Mouse (Mus musculus): ENCODE results near the gene Ddx49.

The Ddx49 gene

DNA sequence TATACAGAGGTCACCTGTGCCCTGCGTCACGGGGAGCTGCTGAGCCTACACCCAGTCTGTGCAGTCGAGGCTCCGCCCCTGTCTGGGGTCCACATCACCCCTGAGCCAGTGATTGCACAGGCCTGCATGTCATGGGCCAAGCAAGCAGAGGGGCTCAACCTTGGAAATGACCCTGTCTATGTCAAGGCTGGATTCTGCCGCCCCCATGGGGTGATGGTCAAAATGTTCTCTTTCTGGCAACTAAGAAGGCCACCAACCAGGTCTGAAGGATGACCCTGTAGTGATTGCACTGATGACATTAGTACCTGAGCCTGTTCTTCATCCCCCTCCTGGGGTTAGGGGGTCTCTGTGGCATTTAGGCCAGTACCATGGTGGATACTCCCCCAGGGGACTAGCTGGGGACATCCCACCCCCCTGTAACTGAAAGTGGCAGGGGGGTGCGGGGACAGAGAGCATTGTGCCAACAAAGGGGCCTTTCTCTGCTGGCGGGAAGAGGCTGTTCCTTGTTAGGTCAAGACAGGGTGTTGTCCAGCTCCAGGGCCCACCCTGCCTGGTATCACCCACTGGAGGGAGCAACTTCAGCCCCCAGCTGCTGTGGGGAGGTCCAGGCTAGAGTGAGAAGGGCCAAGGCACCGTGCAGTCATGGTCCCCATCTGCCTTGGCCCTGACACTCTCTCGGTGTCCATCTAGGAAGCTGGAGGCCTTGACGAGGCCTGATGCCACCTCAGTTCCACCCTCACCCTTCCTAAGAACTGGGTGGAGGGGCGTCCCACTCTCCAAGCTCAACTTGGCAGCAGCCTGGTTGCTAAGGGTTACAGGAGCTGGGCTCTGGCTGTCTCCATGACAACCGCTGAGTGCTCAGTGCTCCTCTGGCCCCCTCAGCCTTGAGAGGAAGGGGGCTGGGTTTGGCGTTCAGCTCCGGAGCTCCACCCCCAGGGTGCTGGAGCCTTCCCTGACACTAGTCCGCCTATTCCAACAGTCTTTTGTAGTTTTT lies 14.5 kb upstream of the Ddx49 start:
- peak; percentile 88 for DNase-seq

DNA sequence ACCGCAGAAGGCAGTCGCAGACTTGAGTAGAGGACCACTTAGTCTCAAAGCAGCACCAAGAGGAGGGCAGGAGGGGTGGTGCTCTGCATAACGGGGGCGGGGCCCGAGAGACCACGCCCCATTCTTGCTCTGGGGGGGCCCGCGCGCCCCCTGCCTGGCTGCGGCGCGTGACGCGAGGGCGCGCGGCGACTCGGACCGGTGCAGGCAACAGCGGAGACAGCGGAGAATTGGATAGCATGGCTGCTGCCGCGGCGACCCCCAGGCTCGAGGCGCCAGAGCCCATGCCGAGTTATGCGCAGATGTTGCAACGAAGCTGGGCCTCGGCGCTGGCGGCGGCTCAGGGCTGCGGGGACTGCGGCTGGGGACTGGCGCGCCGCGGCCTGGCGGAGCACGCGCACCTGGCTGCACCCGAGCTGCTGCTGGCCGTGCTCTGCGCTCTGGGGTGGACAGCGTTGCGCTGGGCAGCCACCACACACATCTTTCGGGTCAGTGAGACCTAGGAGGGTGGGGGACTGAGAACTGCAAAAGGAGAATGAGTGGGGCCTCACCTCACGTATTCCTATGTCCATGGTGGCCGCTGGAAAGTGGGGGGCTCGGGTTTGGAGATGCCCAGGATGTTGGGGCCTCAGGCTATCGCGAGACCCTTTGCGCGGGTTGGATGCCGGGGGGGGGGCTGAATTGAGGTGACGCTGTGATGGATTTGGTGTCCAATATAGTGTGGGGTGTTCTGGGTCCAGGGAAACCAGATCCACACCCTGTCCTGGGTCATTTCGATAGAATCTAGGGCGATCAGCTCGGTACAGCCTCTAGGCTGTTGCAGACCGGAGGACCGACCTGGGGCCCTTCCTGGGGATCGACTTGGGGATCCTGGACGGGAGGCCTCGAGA lies 13.6 kb upstream of the Ddx49 start, which contains the start of gene Cers1:
Gene Cers1 (plus strand): TSS at position 152 of the 887 bp plus-strand sequence.
- DNase-seq, result peak; percentile 80

DNA sequence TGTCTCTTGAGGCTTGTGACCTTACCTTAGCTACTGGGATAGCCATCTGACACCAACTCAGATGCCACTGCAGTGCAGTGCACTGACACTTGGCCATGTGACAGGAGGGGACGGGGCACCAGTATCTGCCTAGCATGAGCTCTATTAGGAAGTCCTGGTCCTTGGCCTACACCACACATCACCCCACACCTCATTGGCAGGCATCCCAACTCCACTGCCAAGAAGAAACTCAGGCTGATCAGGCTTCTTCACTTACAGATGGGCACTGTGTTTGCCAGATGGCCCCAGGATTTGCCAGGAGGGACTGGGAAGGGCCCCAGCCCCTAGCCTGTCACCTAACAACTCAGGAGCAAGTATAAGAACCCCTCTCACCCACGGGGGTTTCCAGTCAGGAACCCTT lies 11.1 kb upstream of the Ddx49 start:
- DNase-seq, result no peak

DNA sequence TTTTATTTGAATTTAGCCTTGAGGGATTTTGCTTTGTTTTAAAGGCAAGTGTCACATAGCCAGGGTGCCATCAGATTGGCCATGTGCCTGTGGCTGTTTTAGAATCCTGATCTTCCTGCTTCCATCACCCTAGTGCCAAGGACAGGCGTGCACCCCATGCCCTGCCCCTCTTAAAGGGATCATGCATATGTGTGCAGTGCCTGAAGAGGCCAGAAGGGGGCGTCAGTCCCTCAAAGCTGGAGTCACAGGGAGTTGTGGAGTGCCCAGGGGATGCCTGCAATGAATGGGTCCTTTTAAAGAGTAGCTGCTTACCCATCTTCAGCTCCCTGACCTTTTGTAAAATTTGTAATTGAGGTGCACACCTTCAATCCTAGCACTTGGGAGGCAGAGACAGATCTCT lies 7.0 kb upstream of the Ddx49 start:
- DNase-seq, result peak; percentile 48

- no peak for DNase-seq
These were observed 612 bp upstream of the Ddx49 start for GRCm38 (mm10) chr8:70302901-70303300.

- no peak for DNase-seq
These were observed 1.4 kb downstream of the Ddx49 start for GRCm38 (mm10) chr8:70300881-70301280.

DNA sequence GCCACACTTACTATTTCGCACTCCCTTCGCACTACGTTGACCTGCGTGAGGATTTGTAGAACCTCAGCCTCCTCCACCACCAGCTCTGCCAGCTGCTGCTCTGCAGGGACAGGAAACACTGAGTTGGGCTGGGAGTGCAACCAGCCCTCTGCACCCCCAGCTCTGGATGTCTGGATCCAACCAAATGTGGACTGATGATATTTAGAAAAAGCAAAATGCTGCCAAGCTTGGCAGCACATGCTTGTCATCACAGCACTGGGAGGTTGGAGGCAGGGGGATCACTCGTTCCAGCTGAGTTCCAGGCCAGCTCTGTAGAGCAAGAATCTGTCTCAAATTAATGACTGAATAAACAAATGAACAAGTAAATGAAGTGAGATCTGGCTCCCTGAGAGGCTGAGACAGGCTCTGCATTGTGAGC lies 8.3 kb downstream of the Ddx49 start:
- no peak for DNase-seq

- no peak for DNase-seq
These were observed 15.6 kb downstream of the Ddx49 start for GRCm38 (mm10) chr8:70286737-70287136.

- DNase-seq, result no peak
These were observed 17.0 kb downstream of the Ddx49 start for GRCm38 (mm10) chr8:70285304-70285703.

DNA sequence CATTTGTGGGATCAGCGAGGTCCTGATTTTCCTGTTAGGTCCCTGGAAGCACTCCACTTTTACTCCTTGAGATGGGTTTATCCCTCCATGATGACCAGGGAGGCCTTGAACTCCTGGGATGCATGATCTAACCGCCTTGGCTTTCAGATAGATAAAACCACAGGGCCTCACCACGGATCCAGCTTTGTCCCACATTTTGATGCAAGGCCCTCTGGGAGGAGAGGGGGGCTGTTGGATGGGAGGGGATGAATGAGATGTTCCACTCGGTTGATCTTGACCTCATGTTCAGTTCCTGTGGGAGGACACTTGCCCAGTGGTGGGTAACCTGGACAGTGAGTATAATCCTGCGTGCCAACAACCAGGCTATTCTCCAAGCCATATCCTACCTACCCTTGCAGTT lies 17.9 kb downstream of the Ddx49 start:
- DNase-seq, result no peak

- peak; percentile 26 for DNase-seq
These were observed 18.9 kb downstream of the Ddx49 start for GRCm38 (mm10) chr8:70283136-70284077.

GRCm38 (mm10) chr8:70282603-70283135 lies 19.6 kb downstream of the Ddx49 start, which contains the start of gene Homer3:
Gene Homer3 (plus strand): TSS chr8:70282827.
- DNase-seq, result peak; percentile 76

DNA sequence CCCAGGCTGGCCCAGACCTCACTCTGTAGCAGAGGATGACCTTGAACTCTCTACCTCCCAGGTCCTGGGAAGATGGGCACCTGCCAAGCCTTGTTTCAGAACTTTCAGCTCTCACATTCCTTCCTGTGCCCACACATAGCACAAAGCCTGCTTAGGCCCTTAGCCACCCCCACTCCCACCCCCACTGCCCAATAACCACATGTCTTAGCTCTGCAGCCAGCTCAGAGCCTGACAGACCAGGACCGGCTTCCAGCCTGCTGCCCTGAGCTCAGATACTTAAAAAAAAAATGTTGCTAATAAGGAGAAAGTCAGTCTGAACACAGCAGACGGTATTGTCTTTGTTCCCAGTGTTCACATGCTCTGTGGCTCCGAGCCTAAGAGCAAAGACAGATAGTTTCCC lies 21.3 kb downstream of the Ddx49 start:
- no peak for DNase-seq

- DNase-seq, result no peak
These were observed 23.0 kb downstream of the Ddx49 start for GRCm38 (mm10) chr8:70279266-70279665.

DNA sequence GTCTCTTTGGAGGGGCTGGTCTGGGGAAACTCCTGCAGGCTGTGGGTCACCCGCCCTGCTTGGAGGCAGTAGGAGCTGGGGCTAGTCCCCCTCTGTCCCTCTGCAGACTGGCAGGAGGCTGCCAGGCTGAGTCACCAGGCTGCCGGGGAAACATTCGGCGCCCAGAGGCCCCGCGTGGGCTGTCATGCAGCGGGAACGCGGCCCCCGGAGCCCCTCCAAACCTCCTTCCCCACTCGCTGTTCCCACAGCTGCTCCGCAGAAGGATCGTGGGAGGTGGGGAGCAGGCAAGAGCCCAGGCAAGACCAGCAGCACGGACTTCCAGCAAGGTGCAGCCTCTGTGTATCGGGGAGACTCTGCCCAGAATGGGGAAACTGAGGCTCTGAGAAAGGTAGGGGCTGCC lies 24.1 kb downstream of the Ddx49 start:
- no peak for DNase-seq

- no peak for DNase-seq
These were observed 25.8 kb downstream of the Ddx49 start for GRCm38 (mm10) chr8:70276476-70276875.

DNA sequence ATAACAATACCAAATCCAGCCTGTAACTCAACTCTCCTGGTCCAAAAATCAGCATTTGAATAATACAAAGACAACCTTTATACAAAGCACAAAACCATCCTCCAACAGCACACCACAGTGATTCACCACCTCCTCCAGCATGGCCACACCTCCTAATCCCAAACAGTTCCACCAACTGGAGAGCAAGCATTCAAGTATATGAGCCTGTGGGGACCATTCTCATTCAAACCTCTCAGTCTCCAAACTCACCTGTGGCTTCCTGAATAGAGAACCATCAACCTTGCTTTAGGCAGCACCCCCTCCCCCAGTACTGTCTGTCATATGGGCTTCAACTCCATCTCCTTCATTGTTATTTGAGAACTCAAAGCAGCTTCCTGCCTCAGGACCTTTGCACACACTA lies 27.9 kb downstream of the Ddx49 start:
- no peak for DNase-seq

GRCm38 (mm10) chr8:70272949-70273348 lies 29.3 kb downstream of the Ddx49 start:
- DNase-seq, result no peak

- peak; percentile 32 for DNase-seq
These were observed 33.3 kb downstream of the Ddx49 start for GRCm38 (mm10) chr8:70268799-70269565.

GRCm38 (mm10) chr8:70268311-70268710 lies 34.0 kb downstream of the Ddx49 start:
- no peak for DNase-seq

GRCm38 (mm10) chr8:70267674-70268073 lies 34.6 kb downstream of the Ddx49 start:
- DNase-seq, result no peak

Data from right cerebral cortex, postnatal 14 days (tissue).